Mouse (Mus musculus) spleen, adult 2 months (tissue): ENCODE data around the gene Eif4g1. TPM values are rescaled to one million over a fixed set of nuclear protein-coding genes. Genes with fewer than 3 reads are reported as not detected.

Experiments used
- DNase-seq, 2 experiments: peaks; one replicate each; pipeline versions ENCODE4 v3.0.0 to v3.0.0-alpha.2; 2012 to 2021; ENCODE audit warnings: low spot score in 2 of 2, low read depth in 1 of 2
- H3K27ac ChIP-seq: fragments of 200-500 bp; 2 replicates; pipeline ENCODE4 v1.5.1; 2012; ENCODE audit warnings: low read length, inconsistent platforms; ENCODE audit not compliant: insufficient read depth
- H3K27me3 ChIP-seq: fragments of 200-500 bp; 2 replicates; pipeline ENCODE4 v1.6.1; 2012; ENCODE audit warnings: mild to moderate bottlenecking, moderate library complexity, low read length, inconsistent platforms; ENCODE audit not compliant: control insufficient read depth, insufficient read depth
- H3K36me3 ChIP-seq: fragments of 200-500 bp; 2 replicates; pipeline ENCODE4 v1.6.1; 2012; ENCODE audit warnings: mild to moderate bottlenecking, low read length, inconsistent platforms; ENCODE audit not compliant: control insufficient read depth, insufficient read depth
- H3K4me1 ChIP-seq: fragments of 200-500 bp; 2 replicates; pipeline ENCODE4 v1.6.1; 2011; ENCODE audit warnings: inconsistent platforms; ENCODE audit not compliant: control insufficient read depth, insufficient read depth, insufficient read length
- H3K4me3 ChIP-seq: fragments of 200-500 bp; 2 replicates; pipeline ENCODE4 v1.5.1; 2011; ENCODE audit warnings: mild to moderate bottlenecking, inconsistent platforms; ENCODE audit not compliant: insufficient read depth, insufficient read length; ENCODE audit errors: extremely low read depth
- CTCF ChIP-seq: fragments of 200-500 bp; IDR thresholded peaks from 2 replicates; pipeline ENCODE4 v1.5.1; 2011; ENCODE audit warnings: mild to moderate bottlenecking, inconsistent platforms; ENCODE audit not compliant: insufficient read depth, insufficient read length, insufficient replicate concordance; ENCODE audit errors: extremely low read depth
- POLR2A ChIP-seq: fragments of 200-500 bp; IDR thresholded peaks from 2 replicates; pipeline ENCODE4 v1.6.1; 2011; ENCODE audit warnings: low read depth, low read length, inconsistent platforms
- WGBS: fragments of 180-500 bp; shearing (Covaris S2); methylation state at CpG from one replicate; pipeline ENCODE4 v1.1.7; 2018; 5-methylcytosine and 5-hydroxymethylcytosine counted together
- polyA plus RNA-seq: library from polyadenylated mRNA; depleted of rRNA; stranded (reverse); fragments of >200 nt; gene quantifications from 2 replicates; pipeline ENCODE4 v1.2.3, GENCODE M21; 2012; rRNA removed

The Eif4g1 gene
- polyA plus RNA-seq, 1 experiment: 257 TPM

DNA sequence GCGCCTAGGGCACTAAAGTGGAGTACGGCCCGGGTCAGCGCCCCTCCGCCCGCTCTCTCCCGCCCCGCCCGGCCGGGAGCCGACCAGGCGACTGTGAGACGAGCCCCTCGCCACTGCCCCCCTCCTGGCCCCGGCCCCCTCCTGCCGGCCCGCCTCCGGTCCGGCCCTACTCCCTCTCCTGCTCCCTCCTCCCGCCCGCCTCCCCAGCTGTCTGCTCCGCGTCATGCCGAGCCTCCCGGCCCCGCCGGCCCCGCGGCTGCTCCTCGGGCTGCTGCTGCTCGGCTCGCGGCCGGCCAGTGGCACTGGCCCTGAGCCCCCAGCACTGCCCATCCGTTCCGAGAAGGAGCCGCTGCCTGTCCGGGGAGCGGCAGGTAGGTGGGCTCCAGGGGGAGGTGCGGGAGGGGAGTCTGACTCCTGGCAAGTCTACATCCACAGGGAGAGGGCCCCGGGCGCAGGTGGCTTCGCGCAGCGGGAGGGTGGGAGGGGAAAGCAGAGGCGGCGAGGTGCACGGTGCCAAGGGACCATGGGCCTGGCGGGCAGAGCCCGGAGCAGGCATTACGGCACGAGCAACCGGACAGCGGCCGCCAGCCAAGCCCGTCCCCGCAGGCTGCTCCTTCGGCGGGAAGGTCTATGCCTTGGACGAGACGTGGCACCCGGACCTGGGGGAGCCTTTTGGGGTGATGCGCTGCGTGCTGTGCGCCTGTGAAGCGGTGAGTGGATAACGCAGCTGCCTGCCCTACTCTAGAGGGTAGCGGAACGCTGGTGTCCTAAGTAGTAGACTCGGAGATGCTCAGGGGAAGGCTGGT is 65.0 kb downstream of the Eif4g1 start, which contains the start of gene Chrd:
Gene Chrd (plus strand): TSS at position 203 of the 806 bp plus-strand sequence.
- TF ChIP-seq CTCF (no peak), POLR2A (no peak)
- Histone ChIP-seq H3K36me3 (no peaks in the 10 kb centered on the region), H3K27me3 (peaks cover 21% of the 10 kb centered on the region), H3K27ac (no peak within 1 kb of the TSS), H3K4me1 (no peaks in the 10 kb centered on the region; the same call in 1 of the 2 replicates), H3K4me3 (peak within 1 kb of the TSS; percentile 35; the same call in 1 of the 2 replicates)
- DNase-seq: no peak
- WGBS: 1% methylated on average over 69 of the region's 70 CpGs

GRCm38 (mm10) chr16:20733731-20734730 is 65.9 kb downstream of the Eif4g1 start, which contains the start of gene Thpo:
Thpo (minus strand) TSS chr16:20734511.
- peak within 1 kb of the TSS; percentile 35; the same call in 1 of the 2 replicates for H3K4me3 ChIP-seq
- peaks cover 21% of the 10 kb centered on the region for H3K27me3 ChIP-seq
- DNase-seq: no peak
- WGBS: 7% methylated on average over 45 of the region's 45 CpGs
- TF ChIP-seq POLR2A: no peak
- no peak for TF ChIP-seq CTCF
- H3K27ac ChIP-seq: no peak within 1 kb of the TSS
- H3K36me3 ChIP-seq: no peaks in the 10 kb centered on the region
- no peaks in the 10 kb centered on the region; the same call in 1 of the 2 replicates for H3K4me1 ChIP-seq

GRCm38 (mm10) chr16:20735651-20736050 is 67.5 kb downstream of the Eif4g1 start:
- Histone ChIP-seq H3K27me3 (peaks cover 21% of the 10 kb centered on the region), H3K4me1 (no peaks in the 10 kb centered on the region; the same call in 1 of the 2 replicates), H3K36me3 (no peaks in the 10 kb centered on the region), H3K27ac (no peak overlapping the region), H3K4me3 (no peak overlapping the region)
- TF ChIP-seq POLR2A (no peak), CTCF (no peak)
- WGBS: 68% methylated on average over 5 of the region's 5 CpGs
- DNase-seq: no peak

DNA sequence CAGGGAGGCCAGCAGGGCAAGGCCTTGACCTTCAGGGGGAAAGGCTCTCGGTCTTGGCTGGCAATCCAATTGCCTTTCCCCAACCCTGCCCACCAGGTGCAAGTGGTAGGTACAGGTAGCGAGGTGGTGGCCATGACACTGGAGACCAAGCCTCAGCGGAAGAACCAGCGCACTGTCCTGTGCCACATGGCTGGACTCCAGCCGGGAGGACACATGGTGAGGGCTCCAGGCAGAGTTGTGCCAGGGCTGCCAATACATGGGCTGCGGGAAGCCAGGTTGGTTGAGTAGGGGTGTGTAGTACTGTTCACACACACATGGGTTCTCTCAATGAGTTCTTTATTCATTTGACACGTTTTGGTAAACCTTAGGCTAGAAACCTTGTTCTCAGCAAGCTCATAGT is 68.1 kb downstream of the Eif4g1 start:
- H3K4me3 ChIP-seq: no peak overlapping the region
- TF ChIP-seq POLR2A: no peak
- H3K27ac ChIP-seq: no peak overlapping the region
- H3K4me1 ChIP-seq: no peaks in the 10 kb centered on the region; the same call in 1 of the 2 replicates
- DNase-seq: no peak
- WGBS: 85% methylated on average over 7 of the region's 7 CpGs
- H3K36me3 ChIP-seq: no peaks in the 10 kb centered on the region
- H3K27me3 ChIP-seq: peaks cover 21% of the 10 kb centered on the region

- H3K4me3 ChIP-seq: no peak overlapping the region
- no peak for TF ChIP-seq POLR2A
- TF ChIP-seq CTCF: no peak
- H3K36me3 ChIP-seq: no peaks in the 10 kb centered on the region
- H3K27me3 ChIP-seq: peaks cover 18% of the 10 kb centered on the region
- H3K4me1 ChIP-seq: no peaks in the 10 kb centered on the region; the same call in 1 of the 2 replicates
- DNase-seq: no peak
- WGBS: 88% methylated on average over 5 of the region's 5 CpGs
- H3K27ac ChIP-seq: no peak overlapping the region
Observed at GRCm38 (mm10) chr16:20736823-20737222, 68.7 kb downstream of the Eif4g1 start.

DNA sequence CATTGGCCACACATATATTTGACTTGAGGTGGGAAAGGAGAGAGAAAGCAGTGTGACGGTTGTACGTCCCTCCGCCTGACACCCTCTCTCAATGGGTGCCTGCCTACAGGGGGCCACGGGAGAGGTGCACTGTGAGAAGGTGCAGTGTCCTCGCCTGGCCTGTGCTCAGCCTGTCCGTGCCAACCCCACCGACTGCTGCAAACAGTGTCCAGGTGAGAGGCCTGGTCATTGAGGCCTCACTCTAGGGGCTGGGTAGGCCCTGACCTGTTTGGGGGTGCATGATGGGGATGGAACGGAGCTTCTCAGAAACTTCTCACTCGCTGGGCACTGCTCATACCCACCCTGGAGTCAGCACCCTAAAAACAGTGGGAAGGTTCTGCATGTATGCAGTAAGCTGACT is 71.7 kb downstream of the Eif4g1 start:
- Histone ChIP-seq H3K4me1 (no peaks in the 10 kb centered on the region), H3K36me3 (no peaks in the 10 kb centered on the region), H3K27ac (no peak overlapping the region), H3K27me3 (peaks cover 1% of the 10 kb centered on the region), H3K4me3 (no peak overlapping the region)
- WGBS: 90% methylated on average over 9 of the region's 9 CpGs
- no peak for DNase-seq
- TF ChIP-seq CTCF (no peak), POLR2A (no peak)

Other genes starting within 250 kb of the Eif4g1 start
- gene Abcc5, start 241.9 kb upstream of the Eif4g1 start, polyA plus RNA-seq: 48.8 and 55.4 TPM in 2 replicates
- gene Eif2b5, start 169.5 kb upstream of the Eif4g1 start, polyA plus RNA-seq: 16.6 and 17.5 TPM in 2 replicates
- gene Dvl3, start 151.3 kb upstream of the Eif4g1 start, polyA plus RNA-seq: 25.0 and 30.8 TPM in 2 replicates
- 241 and 277 TPM in 2 replicates for gene Ap2m1, start 132.8 kb upstream of the Eif4g1 start, polyA plus RNA-seq
- 27.3 and 32.6 TPM in 2 replicates for gene Abcf3, start 119.7 kb upstream of the Eif4g1 start, polyA plus RNA-seq
- 0.07 TPM in 1 of 2 replicates, not detected in the other for gene Vwa5b2, start 78.8 kb upstream of the Eif4g1 start, polyA plus RNA-seq
- 9.2 and 10.8 TPM in 2 replicates for gene Eef1akmt4, start 56.7 kb upstream of the Eif4g1 start, polyA plus RNA-seq
- gene Gm49333, start 56.7 kb upstream of the Eif4g1 start, polyA plus RNA-seq: 0.02 TPM in 1 of 2 replicates, not detected in the other
- gene Alg3, start 56.6 kb upstream of the Eif4g1 start, polyA plus RNA-seq: 18.5 and 19.6 TPM in 2 replicates
- 1.3 and 1.4 TPM in 2 replicates for gene Camk2n2, start 47.0 kb upstream of the Eif4g1 start, polyA plus RNA-seq
- 0.07 and 0.15 TPM in 2 replicates for gene Ece2, start 38.5 kb upstream of the Eif4g1 start, polyA plus RNA-seq
- 41.8 and 42.7 TPM in 2 replicates for gene Psmd2, start 16.7 kb upstream of the Eif4g1 start, polyA plus RNA-seq
- 5.9 and 8.3 TPM in 2 replicates for gene Fam131a, start 24.9 kb downstream of the Eif4g1 start, polyA plus RNA-seq
- gene Polr2h, start 49.4 kb downstream of the Eif4g1 start, polyA plus RNA-seq: 8.5 and 10.0 TPM in 2 replicates
- gene Clcn2, start 49.4 kb downstream of the Eif4g1 start, polyA plus RNA-seq: 8.5 and 12.1 TPM in 2 replicates
- gene Chrd, start 64.8 kb downstream of the Eif4g1 start, polyA plus RNA-seq: 0.63 and 1.6 TPM in 2 replicates
- gene Thpo, start 66.2 kb downstream of the Eif4g1 start, polyA plus RNA-seq: 0.09 and 0.19 TPM in 2 replicates